Mouse (Mus musculus): ENCODE measurements around the gene Aknad1. TPM values are rescaled to one million over a fixed set of nuclear protein-coding genes. Genes with fewer than 3 reads are reported as not detected.

The Aknad1 gene
- polyA plus RNA-seq (2011; ENCODE audit: insufficient read depth, insufficient read length, low replicate concordance, missing spikeins) = 1.3 and 2.2 TPM in 2 replicates

DNA sequence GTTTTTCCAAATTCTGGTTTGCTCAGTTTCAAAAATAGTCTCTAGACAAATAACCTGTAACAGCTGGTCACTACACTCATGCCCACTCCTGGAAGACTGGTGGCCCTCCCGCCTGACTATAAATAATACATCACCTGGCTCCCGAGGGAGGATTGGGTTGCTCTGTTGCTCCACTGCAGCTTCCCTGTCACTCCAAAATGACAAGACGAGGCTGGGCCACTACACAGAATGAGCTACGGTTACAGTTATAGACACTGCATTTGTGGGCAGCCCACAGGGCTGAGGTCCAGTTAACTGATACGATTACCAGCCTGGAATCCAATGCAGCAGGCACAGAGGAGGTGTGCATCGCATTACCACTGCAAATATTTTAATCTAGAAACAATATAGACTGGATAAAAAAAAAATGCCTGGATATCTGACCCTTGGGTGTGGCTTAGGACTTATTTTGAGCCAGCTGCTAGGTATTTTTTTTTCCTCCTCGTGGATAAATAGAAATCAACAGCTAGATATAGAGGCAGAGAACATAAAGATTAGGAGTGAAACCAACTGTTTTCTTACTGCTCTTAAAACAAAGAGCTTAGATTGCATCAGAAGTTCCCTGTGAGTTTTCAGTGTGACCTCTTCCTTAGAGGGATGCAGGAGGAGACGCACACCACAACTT is at the start of gene Aknad1:
TSS of gene Aknad1 (plus strand) at position 614 of the 664 bp plus-strand sequence.
- Histone ChIP-seq H3K4me1 (ENCODE audit: control insufficient read depth, insufficient read depth, low read length) (peaks cover 1% of the 10 kb centered on the region; the same call in 1 of the 2 replicates), H3K4me3 (replicated peaks; ENCODE audit: control insufficient read depth, low read depth, low read length) (no peak within 1 kb of the TSS), H3K27ac (ENCODE audit: control insufficient read depth, insufficient read depth, low read depth, low read length, poor library complexity) (no peak within 1 kb of the TSS)
- TF ChIP-seq POLR2A (IDR thresholded peaks at IDR 0.05; ENCODE audit: borderline replicate concordance, control insufficient read depth, low read depth, low read length) (no peak), CTCF (IDR thresholded peaks at IDR 0.05; ENCODE audit: control insufficient read depth, insufficient read depth, low read length) (no peak)
- WGBS = 71% methylated on average over 8 of the region's 8 CpGs

GRCm38 (mm10) chr3:108689979-108690378 is 49.5 kb upstream of the Aknad1 start:
- H3K4me3 ChIP-seq (replicated peaks; ENCODE audit: control insufficient read depth, low read depth, low read length) = no peak overlapping the region
- no peaks in the 10 kb centered on the region for H3K4me1 ChIP-seq (ENCODE audit: control insufficient read depth, insufficient read depth, low read length)
- TF ChIP-seq POLR2A (IDR thresholded peaks at IDR 0.05; ENCODE audit: borderline replicate concordance, control insufficient read depth, low read depth, low read length) (no peak), CTCF (IDR thresholded peaks at IDR 0.05; ENCODE audit: control insufficient read depth, insufficient read depth, low read length) (no peak)
- 80% methylated on average over 4 of the region's 4 CpGs for WGBS
- H3K27ac ChIP-seq (ENCODE audit: control insufficient read depth, insufficient read depth, low read depth, low read length, poor library complexity) = no peak overlapping the region

GRCm38 (mm10) chr3:108694321-108694720 is 45.1 kb upstream of the Aknad1 start:
- Histone ChIP-seq H3K4me3 (replicated peaks; ENCODE audit: control insufficient read depth, low read depth, low read length) (no peak overlapping the region), H3K27ac (ENCODE audit: control insufficient read depth, insufficient read depth, low read depth, low read length, poor library complexity) (no peak overlapping the region), H3K4me1 (ENCODE audit: control insufficient read depth, insufficient read depth, low read length) (no peaks in the 10 kb centered on the region)
- WGBS = 94% methylated on average over 9 of the region's 9 CpGs
- no peak for TF ChIP-seq CTCF (IDR thresholded peaks at IDR 0.05; ENCODE audit: control insufficient read depth, insufficient read depth, low read length)
- TF ChIP-seq POLR2A (IDR thresholded peaks at IDR 0.05; ENCODE audit: borderline replicate concordance, control insufficient read depth, low read depth, low read length) = no peak

GRCm38 (mm10) chr3:108698662-108699061 is 40.8 kb upstream of the Aknad1 start:
- 88% methylated on average over 8 of the region's 8 CpGs for WGBS
- Histone ChIP-seq H3K27ac (ENCODE audit: control insufficient read depth, insufficient read depth, low read depth, low read length, poor library complexity) (no peak overlapping the region), H3K4me3 (replicated peaks; ENCODE audit: control insufficient read depth, low read depth, low read length) (no peak overlapping the region), H3K4me1 (ENCODE audit: control insufficient read depth, insufficient read depth, low read length) (no peaks in the 10 kb centered on the region)
- TF ChIP-seq POLR2A (IDR thresholded peaks at IDR 0.05; ENCODE audit: borderline replicate concordance, control insufficient read depth, low read depth, low read length) (no peak), CTCF (IDR thresholded peaks at IDR 0.05; ENCODE audit: control insufficient read depth, insufficient read depth, low read length) (no peak)

DNA sequence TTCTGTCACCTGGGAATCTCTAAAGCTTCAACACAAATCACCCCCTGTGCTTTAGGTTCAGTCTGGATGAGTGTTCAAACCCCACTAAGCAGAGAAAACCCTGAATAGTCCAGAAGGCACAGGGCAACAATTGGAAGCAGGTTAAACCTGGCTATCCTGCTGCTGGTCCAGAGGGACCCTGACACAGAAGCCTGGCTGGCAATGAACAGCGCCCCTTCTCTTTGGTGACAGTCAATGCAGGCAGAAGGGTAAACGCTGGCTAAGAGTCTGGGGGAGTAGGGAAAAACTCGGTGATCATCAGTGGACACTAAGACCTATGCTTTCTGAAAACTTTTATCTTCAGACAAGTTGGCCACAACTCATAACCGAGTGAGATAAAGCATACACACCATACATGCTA is 39.7 kb upstream of the Aknad1 start:
- Histone ChIP-seq H3K4me1 (ENCODE audit: control insufficient read depth, insufficient read depth, low read length) (no peaks in the 10 kb centered on the region), H3K27ac (ENCODE audit: control insufficient read depth, insufficient read depth, low read depth, low read length, poor library complexity) (no peak overlapping the region), H3K4me3 (replicated peaks; ENCODE audit: control insufficient read depth, low read depth, low read length) (no peak overlapping the region)
- WGBS = 89% methylated on average over 4 of the region's 4 CpGs
- TF ChIP-seq POLR2A (IDR thresholded peaks at IDR 0.05; ENCODE audit: borderline replicate concordance, control insufficient read depth, low read depth, low read length) = no peak
- TF ChIP-seq CTCF (IDR thresholded peaks at IDR 0.05; ENCODE audit: control insufficient read depth, insufficient read depth, low read length) = no peak

- no peak overlapping the region for H3K4me3 ChIP-seq (replicated peaks; ENCODE audit: control insufficient read depth, low read depth, low read length)
- H3K27ac ChIP-seq (ENCODE audit: control insufficient read depth, insufficient read depth, low read depth, low read length, poor library complexity) = no peak overlapping the region
- 69% methylated on average over 1 of the region's 1 CpGs for WGBS
- no peak for TF ChIP-seq CTCF (IDR thresholded peaks at IDR 0.05; ENCODE audit: control insufficient read depth, insufficient read depth, low read length)
- no peak for TF ChIP-seq POLR2A (IDR thresholded peaks at IDR 0.05; ENCODE audit: borderline replicate concordance, control insufficient read depth, low read depth, low read length)
- no peaks in the 10 kb centered on the region for H3K4me1 ChIP-seq (ENCODE audit: control insufficient read depth, insufficient read depth, low read length)
These were observed 38.2 kb upstream of the Aknad1 start for GRCm38 (mm10) chr3:108701256-108701655.

DNA sequence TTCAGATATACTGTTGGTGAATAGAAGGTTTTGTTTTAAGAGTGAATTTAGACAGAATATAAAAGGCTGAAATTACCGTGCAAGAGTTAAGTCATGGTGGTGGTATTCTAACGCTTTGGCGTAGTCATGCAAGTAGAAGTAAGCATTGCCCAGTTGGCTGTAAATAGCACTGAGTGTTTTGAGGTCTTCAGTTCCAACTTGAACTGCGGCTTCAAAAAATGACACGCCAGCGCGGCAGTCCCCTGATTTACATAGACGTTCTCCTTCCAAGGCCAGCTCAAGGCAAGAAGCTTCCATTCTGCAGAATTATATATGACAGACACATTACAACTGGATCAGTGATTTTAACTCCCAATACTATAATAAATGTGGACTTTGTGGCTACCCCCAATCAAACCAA is 36.7 kb upstream of the Aknad1 start:
- Histone ChIP-seq H3K27ac (ENCODE audit: control insufficient read depth, insufficient read depth, low read depth, low read length, poor library complexity) (no peak overlapping the region), H3K4me3 (replicated peaks; ENCODE audit: control insufficient read depth, low read depth, low read length) (no peak overlapping the region), H3K4me1 (ENCODE audit: control insufficient read depth, insufficient read depth, low read length) (no peaks in the 10 kb centered on the region)
- 96% methylated on average over 8 of the region's 8 CpGs for WGBS
- no peak for TF ChIP-seq POLR2A (IDR thresholded peaks at IDR 0.05; ENCODE audit: borderline replicate concordance, control insufficient read depth, low read depth, low read length)
- no peak for TF ChIP-seq CTCF (IDR thresholded peaks at IDR 0.05; ENCODE audit: control insufficient read depth, insufficient read depth, low read length)

GRCm38 (mm10) chr3:108711296-108711695 is 28.2 kb upstream of the Aknad1 start:
- TF ChIP-seq POLR2A (IDR thresholded peaks at IDR 0.05; ENCODE audit: borderline replicate concordance, control insufficient read depth, low read depth, low read length) = no peak
- no peak for TF ChIP-seq CTCF (IDR thresholded peaks at IDR 0.05; ENCODE audit: control insufficient read depth, insufficient read depth, low read length)
- Histone ChIP-seq H3K27ac (ENCODE audit: control insufficient read depth, insufficient read depth, low read depth, low read length, poor library complexity) (no peak overlapping the region), H3K4me1 (ENCODE audit: control insufficient read depth, insufficient read depth, low read length) (no peaks in the 10 kb centered on the region), H3K4me3 (replicated peaks; ENCODE audit: control insufficient read depth, low read depth, low read length) (no peak overlapping the region)
- 98% methylated on average over 5 of the region's 5 CpGs for WGBS
